Mouse (Mus musculus) embryo, embryonic 11 days (tissue): ENCODE data around the gene Mical2.

Experiments
- DNase-seq: peaks from one replicate; pipeline ENCODE4 v3.0.0-alpha.2; 2015

Mical2 gene

DNA sequence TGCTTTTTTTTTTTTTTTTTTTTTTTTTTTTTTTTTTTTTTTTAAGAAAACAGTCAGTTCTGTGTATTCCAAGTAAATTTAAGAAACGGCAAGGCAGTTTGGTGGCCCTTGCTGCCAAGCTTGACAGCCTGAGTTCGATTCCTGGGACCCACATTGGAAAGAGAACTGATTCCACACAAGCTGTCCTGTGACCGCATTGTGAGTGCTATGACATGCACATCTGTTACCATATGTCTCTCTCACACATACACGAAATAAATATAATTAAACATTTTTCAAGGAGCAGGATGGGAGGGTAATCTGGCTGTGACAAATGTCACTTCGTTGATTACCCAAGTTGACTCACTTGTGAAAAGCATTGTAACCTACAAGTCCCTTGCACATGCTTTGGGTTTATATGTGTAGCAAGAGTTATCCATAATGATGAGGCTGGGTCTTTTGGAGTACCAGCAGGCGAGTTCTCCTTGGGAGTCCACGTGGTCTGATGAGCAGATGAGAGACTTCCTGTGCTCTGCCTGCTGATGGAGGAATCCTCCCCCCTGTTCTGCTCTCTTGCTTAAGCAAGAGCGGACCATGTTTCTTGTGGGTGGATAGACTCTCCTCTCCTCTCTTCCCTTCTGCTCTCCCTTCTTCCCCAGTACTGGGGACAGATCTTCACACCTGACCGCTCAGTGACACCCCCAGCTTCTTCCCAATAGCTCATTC lies 58.1 kb downstream of the Mical2 start:
- DNase-seq = no peak

DNA sequence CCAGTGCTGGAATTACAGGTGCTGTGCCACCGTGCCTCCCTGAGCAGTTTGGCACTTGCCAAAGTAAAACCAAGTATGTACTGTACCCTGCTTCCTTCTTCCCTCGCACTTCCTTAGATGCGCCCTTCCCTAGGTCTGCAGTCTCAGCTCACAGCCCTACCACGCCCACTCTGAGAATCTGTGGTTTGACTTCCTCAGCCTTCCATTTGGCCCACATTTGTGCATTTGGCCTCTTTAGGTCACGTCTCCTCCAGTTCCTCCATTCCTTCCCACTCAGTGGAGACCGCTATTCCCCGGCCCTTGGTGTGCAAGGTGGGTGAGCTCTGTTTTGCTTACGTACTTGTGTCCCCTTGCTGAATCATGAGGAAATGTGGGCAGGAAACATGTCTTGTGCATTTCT lies 59.9 kb downstream of the Mical2 start:
- no peak for DNase-seq

DNA sequence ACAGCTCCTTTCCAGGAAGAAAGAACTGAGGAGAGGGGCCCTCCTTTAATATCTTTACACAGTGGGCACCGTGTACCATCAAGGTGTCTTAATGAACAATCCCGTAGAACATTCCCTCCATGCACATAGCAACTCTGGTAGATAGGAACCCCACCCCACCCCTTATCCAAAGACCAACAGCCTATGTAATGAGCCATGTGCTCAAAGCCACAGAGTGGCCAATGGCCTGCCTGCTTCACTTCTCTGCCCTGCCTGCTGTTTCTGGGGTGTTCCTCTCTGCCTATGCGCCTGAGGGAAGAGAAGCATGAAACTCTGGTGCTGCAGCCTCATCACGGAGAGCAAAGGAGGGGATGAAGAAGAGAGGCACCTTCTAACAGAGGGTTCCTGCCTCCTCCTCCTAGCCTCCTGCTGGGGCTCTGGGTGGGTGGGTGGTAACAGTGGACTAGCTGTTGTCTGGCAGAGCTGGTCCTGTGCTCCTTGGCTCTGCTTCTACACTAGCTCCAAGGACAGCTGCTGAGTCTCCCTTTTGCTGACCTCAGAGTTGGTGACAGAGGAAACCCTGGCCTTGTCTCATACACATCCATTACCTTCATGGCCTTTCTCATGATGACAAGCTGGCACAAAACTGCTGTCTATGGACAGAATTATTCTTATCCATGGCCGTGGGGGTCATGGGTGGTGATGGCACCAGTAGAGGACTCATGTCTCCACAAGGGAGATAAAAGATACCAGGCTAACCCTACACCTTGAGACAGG lies 62.9 kb downstream of the Mical2 start:
- no peak for DNase-seq

GRCm38 (mm10) chr7:112289514-112289913 lies 63.9 kb downstream of the Mical2 start:
- DNase-seq = no peak

GRCm38 (mm10) chr7:112289990-112290389 lies 64.3 kb downstream of the Mical2 start:
- no peak for DNase-seq

- DNase-seq = no peak
Observed at GRCm38 (mm10) chr7:112293456-112294104, 67.9 kb downstream of the Mical2 start.

DNA sequence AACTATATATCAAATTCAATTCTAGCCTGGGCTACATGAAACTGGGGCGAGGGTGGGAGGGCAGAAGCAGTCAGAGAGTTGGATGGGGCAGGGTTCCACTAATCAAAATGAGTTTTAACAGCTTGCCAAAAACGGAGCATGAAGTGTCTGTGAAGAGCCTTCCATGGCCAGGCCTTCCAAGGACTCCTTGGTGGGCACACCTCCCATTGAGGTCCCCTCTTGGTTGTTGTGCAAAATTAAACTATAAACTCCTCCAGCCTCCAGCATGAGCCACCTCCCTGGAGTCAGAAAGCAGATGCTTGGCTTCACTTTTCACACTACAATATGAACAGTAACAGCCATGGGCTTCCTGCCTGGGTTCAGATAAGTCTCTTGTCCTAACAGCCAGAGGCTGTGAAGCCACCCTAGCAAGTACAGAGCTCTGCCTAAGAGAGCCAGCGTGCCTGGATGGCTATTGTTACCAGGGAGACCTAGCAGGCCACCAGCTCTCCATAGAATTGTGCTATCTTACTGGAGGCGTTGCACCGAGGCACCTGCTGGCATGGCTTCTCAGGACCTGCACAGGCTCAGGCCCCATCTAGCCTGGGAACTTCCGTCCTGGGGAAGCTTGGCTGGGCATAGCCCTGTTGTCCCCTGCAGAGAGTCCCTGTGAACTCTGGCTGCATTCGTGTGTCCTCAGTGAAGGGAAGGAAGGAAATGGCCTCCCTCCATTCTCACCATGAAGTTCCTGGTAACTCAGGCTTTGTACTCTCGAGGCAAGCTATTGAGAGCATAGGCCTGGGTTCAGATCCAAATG lies 70.0 kb downstream of the Mical2 start:
- no peak for DNase-seq

DNA sequence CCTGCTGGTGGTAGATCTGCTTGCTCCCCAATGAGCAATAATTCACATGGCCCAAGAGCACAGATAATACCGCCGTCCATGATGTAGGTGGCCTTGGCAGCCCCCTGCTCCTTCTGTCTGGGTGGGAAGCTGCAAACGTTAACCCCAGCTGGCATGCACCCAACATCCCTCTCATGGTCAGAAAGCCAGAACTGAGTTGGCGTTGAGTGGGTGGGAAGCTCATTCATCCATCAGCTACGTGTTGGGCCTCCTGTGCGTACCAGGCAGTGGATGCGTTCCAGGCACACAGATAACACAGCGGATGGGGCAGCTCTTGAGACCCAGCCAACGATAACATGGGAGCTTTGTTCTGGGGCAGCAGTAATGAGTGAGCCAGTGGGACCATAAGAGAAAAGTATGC lies 72.4 kb downstream of the Mical2 start:
- DNase-seq = no peak

GRCm38 (mm10) chr7:112298871-112299422 lies 73.3 kb downstream of the Mical2 start:
- no peak for DNase-seq

DNA sequence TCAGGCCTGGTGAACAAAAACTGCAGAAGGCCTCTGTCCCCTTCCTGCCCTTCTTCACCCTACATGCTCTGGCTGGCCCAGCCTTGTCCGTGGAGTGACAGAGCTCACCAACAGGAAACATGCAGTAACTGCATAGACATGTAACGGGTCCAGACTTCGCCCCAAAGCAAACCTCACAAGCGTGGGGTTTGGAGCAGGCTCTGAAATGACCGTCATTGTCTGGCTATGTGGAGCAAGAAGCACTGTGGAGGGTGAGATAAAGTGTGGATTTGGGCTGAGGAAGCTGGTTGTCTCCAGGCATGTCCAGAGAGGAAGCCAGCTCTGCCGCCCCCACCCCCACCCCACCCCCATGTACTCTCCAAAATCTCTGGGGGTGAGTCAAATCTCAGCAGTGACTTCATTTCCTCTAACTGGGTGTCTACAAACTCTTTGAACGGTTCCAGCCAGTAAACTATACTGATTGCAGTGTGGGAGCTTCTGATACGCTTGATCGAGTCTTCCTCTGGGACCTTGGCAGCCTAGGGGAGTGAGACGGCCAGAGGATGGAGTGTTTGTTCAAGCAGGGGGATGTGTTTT lies 74.0 kb downstream of the Mical2 start:
- no peak for DNase-seq

GRCm38 (mm10) chr7:112300141-112300540 lies 74.5 kb downstream of the Mical2 start:
- DNase-seq = no peak

- no peak for DNase-seq
Observed at GRCm38 (mm10) chr7:112301052-112301451, 75.4 kb downstream of the Mical2 start.

DNA sequence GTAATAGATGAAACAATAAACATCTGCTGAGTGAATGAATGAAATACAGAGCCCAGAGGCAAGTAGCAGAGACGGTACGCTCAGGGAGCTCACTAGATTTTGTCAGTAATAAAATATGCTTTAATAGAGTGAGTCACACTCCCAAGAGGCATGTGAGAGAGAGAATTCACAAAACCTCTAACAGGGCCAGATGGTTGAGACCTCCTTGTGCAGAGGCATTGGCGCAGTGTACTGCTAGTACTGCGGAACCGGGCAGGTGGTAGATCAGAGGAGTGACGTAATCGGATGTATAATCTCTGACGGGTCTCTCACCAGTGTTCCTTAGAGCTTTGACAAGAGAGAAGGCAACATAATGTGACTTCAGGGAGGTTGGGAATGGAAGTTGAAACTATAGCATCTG lies 78.7 kb downstream of the Mical2 start:
- no peak for DNase-seq

DNA sequence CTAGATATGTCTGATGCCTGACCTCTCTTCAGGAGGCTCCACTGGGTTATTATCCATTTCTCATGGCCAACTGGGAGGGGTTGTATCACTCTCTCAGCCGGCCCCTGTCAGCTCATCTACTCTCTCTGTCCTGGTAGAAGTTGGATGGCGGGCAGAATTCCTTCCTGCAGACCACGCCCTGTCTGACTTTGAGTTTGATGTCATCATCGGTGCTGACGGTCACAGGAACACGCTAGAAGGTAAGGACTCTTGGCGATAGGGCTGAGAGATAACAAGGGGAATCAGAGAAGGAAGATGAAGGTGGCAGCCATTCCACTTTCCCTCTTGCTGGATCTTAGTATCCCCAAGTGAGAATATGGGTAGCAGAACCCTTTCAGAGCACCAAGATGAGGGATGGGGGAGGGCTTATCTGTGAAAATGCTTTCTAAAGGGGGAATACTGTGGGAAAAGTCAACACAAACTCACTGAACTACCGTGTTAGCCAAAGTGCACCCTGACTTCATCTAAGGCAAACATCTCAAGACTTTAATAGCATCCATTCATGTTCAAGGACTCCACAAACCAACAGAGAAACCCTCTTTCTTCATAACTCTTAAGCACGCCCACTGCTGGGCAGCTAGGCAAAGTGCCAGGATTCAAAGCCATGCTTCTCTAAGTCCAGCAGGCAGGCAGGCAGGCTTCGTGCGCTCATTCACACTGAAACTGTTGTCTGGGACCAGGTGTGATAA lies 83.8 kb downstream of the Mical2 start:
- DNase-seq = no peak

GRCm38 (mm10) chr7:112310017-112310360 lies 84.3 kb downstream of the Mical2 start:
- DNase-seq = no peak

DNA sequence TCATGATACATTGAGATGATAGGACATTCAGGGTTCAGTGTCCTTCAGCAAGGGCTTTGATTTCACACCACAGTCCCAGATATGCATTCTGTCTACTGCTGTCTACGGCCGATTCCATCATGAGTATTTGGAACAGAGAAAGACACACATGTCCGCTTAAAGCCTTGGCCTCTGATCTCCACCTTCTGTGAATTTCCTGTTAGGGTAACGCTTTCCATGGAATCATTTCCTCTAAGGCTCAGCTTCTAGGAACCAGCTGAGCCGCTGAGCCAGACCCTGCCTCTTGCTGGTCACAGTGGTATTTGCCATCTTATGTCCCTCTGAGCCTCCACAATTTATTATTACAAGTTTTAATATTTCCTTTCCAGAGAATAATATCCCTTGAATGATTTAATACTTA lies 87.6 kb downstream of the Mical2 start:
- DNase-seq = no peak

DNA sequence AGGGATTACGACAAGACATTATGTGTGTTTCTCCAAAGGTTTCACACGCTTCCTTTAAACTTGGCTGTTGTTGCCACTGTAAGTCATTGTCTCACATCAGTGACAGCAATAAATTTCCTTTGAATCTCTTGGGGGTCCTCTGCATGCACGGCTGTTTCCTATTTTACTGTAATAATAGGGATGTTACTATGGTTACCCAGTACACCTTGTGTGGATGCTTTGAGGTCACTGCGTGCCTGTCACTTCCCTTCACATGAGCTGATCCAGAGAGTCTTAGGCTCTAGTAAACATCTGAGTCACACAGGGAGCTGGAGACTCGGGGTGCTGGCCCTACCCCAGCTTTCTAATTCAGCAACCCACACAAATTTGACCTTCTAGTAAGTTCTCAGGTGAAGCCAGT lies 88.0 kb downstream of the Mical2 start:
- no peak for DNase-seq

- DNase-seq = no peak
Observed at GRCm38 (mm10) chr7:112316239-112316638, 90.6 kb downstream of the Mical2 start.

DNA sequence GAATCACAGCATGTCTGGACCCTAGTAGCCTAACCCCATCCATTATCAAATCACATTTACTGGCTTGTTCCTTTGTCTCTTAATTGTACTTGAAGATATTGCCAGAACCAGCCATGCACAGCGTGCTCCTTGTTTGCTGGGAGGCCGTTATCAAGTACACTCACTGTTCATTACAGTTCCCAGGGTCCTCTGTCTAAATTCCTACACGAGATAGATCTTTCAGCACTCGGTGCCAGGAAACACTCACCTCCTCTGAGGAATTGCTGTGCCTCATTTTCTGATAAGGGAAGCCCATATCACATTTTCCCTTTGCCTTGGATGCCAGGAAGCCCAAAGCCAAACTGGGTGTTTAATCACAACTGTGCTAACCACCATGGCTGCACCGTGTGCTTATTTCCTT lies 91.8 kb downstream of the Mical2 start:
- DNase-seq = no peak

- DNase-seq = no peak
Observed at GRCm38 (mm10) chr7:112318306-112318705, 92.7 kb downstream of the Mical2 start.

GRCm38 (mm10) chr7:112319419-112319818 lies 93.8 kb downstream of the Mical2 start:
- DNase-seq = no peak
